Mouse (Mus musculus): ENCODE data around the gene Lrrc36.

The Lrrc36 gene

DNA sequence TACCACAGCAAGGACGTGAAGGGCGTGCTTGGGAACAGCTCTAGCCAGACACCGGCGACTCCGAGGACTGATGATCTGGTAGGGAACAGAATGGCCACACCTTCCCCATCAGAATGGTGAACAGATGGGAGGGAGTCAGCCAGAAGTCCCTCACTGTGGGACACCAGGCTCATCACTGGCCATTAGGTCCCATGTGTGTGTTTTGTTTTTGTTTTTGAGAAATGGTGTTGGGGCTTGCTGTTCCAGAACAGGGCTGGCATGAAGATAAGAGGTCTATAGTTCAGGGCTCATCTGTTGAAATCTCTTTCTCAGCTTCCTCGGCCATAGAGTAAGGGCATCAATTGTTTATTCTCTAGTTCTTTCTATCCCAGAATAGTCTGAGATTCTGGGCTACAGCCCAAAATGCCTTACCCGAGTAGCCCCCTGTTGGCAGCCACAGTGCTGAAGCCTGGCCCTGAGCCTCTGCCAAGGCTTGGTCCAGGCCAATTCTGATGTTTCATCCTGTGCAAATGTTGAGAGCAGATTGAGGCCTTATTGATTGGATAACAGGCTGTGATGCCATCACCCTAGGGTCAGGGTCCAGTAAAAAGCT is 53.4 kb downstream of the Lrrc36 start:
- no peak for DNase-seq (ENCODE audit: low read depth, low spot score)

DNA sequence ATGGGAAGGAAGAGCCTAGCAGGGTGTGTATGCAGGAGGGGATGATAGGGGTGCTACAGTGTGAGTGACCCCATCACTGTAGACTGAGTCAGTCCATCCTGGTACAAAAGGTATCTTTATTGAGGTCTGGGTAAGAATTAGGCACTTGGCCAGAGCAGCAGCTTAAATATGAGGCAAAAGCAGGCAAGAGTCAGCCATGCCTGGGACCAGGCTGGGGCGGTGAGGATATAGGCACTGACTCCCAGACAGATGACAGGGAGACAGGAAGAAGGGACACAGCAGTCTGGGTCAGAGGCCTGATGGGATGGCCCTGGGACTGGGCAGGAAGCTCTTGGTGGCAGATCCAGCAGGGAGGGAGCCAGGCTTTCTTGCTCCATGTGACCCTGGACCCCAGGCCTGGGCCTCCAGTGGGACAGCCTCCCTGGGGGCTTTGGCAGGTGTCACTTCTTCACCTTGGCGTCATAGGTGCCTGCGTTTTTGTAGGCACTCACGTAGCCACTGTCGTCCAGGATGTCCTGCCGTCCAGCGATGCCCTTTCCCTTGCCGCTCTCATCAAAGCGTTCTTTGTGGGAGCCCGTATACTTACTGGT is 54.1 kb downstream of the Lrrc36 start:
- no peak for DNase-seq (ENCODE audit: low read depth, low spot score)

DNA sequence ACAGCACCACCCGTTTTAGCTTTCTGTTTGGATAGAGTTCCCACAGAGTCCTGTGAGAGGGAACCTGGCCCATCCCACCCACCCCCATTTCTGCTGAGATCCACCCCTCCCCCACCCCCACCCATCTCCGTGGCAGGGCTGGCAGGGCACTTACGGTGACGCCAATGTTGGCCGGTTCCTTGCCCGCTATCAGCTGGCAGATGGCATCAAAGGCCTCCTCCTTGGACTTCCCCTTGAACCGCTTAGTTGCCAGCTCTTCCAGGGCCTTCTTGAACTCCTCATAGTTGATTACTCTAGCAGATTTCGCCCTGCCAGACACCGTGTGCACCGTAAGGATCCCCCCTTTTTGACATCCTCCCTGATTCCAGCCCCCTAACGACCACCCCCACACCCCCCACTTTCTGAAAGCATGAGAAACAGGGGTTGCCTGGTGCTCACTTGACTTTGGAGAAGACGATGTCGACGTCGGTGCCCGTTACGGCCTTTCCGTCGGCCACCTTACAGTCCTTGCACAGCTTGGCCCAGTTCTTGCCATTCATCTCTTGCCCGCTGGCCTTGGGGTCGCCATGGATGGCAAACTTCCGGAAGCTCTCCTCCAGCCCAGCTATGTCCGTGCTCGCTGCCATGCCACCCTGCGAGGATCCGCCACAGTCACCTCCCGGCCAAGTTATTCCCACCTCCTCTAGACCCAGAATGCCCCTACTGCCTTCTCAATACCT is 54.8 kb downstream of the Lrrc36 start:
- no peak for DNase-seq (ENCODE audit: low read depth, low spot score)

DNA sequence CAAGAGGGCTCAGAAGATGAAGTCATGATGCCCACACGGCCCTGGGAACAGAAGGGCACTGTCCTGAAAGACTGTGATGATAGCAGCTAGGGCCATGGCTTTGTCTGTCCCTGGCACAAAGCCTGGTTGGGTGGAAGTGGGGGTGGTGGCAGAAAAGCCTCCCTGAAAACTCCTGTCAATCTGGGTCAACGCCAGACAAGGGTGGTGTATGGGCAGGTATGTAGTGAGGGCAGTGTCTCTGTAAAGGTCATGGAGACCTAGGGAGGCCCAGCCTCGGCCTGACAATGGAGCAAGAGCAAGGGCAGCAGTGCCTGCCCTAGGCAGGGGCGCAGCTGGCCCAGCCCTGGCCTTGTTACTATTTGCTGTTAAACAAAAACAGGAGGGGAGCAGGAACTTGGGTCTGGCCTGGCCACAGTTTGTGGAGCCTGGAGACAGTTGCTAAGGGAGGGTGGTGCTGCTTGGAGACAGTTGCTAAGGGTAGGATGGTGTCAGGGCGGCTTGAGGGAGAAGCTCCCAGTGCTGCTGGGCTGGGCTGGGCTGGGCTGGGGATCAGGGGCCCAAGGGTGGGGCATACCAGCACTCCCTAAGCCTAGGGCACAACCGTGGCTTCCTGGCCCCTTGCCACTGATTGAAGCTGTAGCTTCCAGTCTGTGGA is 55.8 kb downstream of the Lrrc36 start:
- peak; percentile 76 for DNase-seq (ENCODE audit: low read depth, low spot score)

DNA sequence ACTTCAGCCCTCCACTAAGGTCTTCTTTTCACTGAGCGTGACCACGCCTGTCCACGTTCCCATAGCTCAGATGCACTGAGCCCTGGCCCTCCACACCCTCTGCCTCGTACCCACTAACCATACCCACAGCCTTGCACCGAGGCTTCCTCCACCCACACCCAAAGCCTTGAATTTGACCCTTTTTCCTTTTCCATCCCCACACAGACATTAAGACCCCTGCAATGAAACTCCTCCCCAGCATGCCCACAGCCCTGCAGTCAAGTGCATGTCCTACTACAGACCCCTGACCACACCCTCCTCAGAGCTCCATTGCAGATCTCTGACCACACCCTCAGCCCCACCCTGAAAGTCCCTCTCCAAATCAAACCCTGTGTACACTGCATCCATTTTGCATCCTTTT is 56.4 kb downstream of the Lrrc36 start:
- DNase-seq (ENCODE audit: low read depth, low spot score) = no peak

DNA sequence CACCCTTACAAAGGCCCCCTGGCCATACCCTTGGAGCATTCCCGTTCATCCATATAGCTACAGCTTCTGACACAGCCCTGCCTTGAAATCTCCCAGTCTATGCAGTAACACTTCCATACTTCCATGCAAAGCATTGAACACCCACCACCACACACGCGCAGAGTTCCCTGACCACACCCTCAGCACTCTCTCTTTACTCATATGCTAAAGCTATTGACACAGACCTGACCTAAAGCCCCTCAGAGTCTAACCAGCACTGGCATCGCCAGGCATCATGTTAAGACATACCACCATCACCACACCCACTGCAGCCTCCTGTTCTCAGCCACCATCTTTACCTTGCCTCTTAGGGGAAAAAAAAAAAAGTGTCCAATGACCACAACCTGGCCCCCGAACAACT is 56.9 kb downstream of the Lrrc36 start:
- DNase-seq (ENCODE audit: low read depth, low spot score) = no peak

DNA sequence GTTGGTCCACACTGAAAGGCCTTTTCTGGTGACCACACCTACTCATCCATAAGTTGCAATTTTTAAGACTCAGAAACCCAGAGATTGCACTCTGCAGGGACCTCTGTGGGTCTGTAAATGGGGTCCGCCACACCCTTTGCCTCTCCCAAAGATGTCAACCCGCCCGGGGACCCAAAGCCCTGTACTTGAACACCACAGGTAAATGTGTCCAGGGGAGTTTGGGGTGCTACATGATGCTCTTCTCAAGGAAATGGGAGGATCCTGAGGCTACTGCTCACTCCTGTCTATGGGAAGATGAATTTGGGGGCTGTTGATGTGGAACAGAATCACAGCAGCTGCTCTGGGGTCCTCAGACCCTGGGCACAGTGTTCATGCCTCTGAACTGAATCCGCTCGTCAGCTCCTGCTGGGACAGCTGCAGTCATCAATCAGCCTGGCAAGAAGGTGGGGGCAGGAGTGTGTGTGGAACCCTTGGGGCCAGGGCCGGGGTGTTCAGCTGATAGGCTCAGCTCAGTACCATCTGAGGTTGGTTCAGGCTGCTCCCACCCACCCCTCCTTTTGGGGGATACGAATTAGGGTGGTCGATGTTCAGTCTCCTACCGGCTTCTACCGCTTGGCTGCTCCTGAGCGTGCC is 57.4 kb downstream of the Lrrc36 start:
- no peak for DNase-seq (ENCODE audit: low read depth, low spot score)

DNA sequence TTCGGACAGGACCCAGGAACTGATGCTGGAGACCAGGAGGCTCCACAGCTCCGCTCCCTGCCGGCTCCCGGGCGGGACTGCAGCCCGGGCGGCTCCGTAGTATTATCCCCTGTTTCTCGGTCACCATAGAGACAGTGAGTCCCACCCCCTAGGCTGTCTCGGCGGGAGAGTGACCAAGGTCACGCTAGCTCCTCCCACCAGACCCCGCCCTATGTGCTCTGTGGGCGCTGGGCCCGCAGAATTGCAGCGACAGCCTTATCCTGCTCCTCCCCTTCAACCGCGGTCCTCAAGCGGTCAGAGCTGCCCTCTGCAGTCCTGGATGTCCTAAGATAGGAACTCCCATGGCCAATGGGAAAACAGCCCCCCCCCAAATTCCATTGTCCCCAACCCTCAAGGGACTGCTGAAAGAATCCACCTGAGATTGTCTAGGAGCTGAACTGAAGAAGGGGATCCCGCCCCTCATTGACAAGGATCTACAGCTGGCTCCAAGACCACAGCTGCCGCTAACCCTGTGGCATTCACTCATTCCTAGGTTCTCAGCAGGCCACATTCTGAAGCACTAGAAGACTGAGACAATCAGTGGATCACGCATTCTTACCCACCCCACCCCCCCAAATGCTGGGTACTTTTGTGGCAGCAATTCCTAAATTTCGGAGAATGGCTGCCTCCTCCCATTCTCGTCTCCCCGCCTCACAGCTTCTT is 58.1 kb downstream of the Lrrc36 start, which contains the start of gene Tppp3:
Gene Tppp3, minus strand, starts transcription at position 213 of the 702 bp plus-strand sequence.
- peak; percentile 93 for DNase-seq (ENCODE audit: low read depth, low spot score)

DNA sequence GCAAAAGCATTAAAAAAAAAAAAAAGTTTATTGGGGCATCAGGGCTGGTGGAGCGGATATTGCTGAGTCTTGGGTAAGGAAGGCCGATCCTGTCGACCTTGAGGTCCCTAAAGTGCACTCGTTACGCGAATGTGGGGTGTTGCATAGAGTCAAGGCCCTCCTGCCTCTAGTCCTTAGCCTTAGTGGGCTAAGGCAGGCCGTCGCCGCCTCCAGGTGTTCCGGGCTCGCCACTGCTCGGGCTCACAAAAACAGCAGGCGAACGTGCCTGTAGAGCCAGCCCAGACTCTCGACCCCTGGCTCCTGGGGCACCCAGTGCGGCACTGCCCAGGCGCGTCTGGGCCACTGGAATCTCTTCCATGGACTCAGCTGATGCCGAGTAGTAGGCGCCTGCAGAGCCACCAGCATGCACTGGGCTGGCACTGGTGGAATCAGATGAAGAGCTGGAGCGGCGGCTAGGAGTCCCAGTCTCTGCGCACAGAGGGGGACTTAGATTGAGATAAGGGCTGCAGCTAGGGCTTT is 59.1 kb downstream of the Lrrc36 start:
- no peak for DNase-seq (ENCODE audit: low read depth, low spot score)

DNA sequence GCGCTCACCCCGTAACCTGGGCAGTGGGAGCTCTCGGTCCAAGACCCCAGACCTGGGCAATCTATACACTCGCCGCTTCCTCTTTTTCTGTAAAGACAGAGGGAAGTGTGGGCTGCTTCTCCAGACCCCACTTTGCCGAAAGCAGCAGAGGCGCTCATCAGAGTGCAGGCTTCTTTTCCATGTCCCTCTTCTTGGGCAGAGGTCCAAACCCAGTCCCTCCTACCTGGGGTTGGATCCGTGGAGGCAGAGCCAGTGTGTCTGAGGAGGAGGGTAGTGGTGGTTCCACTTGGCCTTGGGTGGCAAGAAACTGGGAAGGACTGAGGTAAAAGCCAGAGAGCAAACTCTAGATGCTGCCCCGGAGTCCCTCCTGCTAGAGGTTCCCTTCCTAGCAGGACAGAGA is 59.6 kb downstream of the Lrrc36 start:
- no peak for DNase-seq (ENCODE audit: low read depth, low spot score)

DNA sequence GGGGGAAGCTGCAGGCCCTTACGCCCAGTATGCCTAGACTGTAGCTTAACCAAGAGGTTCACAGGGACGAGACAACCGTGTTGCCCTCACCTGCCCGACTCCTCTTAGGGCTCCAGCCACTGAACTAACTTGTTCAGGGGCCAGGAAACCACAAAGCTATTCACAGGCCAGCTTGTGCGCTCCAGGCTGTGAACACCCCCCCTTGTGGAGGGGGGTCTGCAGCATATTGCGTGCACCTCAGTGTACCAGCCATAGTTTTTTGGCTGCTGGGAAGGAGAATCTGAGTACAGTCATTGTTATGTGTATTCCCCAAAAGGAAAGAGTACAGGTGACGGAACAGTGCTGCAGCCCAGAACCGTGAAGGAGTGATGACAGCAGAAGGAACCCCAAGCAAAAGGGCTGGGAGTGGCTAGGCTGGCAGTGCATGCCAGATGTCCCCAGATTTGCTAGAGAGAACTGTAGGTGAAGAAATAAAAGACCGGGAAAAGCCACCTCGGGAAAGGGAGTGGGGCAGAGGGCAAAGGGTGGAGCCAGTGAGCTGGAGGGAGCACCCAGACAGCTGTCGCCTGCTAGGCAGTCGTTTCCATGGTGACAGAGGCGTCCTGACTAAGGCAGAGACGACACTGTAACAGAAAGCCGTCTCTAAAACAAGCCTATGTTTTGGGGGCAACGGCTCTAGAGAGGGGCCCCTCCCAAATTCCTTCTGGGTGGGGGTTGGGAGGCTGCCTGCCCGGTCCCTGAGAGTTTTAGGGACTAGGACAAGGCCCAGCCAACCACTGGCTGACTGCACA is 60.6 kb downstream of the Lrrc36 start:
- peak; percentile 78 for DNase-seq (ENCODE audit: low read depth, low spot score)

DNA sequence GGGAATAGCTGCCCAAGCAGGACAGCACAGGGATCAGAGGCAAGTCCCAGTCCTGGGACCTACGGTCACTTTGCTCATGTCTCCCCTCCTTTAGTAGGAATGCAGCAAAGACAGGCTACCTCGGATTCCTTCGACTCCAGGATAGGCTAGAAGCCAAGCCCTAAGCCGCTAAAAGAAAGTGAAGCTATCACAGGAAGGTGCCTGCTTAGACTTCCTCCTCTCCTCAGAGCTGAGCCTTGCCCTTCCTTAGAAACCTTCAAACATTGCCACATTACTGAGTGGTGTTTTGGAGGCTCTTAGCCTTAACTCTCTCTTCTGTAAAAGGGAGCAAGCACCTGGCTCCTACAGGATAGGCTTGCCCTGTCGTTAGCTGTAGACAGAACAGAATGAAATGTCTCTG is 61.3 kb downstream of the Lrrc36 start:
- no peak for DNase-seq (ENCODE audit: low read depth, low spot score)

DNA sequence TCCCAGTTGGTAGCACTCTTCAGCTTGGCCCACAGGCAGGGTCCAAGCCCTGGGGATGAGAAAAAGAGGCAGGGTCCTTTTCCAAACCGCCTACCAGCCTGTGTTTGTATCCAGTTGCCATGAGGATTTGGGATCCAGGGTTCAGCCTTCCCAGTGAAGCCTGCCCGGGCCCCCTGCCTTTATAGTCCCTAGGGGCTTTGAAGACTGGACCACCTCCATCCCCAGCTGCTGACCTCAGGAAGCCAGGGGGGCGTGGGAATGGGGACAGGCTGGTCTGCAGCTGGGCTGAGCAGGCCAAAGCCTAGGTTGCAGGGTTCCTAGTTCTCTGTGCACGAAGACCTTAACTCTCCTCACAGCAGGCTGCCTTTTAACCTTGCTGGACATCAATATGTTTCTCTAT is 61.9 kb downstream of the Lrrc36 start:
- DNase-seq (ENCODE audit: low read depth, low spot score) = no peak

DNA sequence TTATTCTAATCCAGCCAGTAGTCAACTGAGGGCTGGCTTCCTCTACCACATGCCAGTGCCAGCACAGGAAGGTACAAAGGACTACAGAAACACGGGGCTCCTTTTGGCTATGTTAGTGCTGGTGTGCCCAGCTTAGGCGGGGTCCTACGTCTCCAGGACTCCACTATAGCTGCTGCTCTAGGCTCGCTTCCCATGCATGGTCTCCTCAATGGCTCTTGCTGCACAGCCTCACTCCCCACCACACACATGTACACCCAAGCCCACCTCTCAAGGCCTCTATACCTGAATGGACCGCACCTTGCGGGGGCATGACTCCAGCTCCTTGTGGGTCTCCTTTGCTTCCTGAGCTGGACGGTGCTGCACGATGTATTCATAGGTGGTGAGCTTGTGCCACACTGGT is 62.4 kb downstream of the Lrrc36 start:
- no peak for DNase-seq (ENCODE audit: low read depth, low spot score)

DNA sequence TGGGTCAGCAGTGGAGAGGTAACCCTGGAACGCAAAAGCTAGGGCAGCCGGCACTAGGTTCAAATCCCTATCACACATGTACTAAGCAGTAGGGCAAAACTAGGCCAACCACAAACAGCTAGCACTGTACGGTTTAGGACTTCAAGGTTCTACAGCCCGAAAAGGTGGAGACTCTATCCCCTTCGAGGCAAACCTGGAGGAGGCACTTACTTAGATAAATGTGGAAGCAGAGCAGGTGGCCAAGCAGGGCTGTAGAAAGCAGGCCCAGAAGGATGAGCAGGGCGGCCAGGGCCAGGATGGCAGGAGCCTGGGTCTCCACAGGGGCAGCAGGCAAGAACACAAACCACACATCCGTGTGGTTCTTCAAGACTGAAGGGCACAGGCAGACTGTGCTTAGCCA is 62.8 kb downstream of the Lrrc36 start:
- DNase-seq (ENCODE audit: low read depth, low spot score) = no peak

DNA sequence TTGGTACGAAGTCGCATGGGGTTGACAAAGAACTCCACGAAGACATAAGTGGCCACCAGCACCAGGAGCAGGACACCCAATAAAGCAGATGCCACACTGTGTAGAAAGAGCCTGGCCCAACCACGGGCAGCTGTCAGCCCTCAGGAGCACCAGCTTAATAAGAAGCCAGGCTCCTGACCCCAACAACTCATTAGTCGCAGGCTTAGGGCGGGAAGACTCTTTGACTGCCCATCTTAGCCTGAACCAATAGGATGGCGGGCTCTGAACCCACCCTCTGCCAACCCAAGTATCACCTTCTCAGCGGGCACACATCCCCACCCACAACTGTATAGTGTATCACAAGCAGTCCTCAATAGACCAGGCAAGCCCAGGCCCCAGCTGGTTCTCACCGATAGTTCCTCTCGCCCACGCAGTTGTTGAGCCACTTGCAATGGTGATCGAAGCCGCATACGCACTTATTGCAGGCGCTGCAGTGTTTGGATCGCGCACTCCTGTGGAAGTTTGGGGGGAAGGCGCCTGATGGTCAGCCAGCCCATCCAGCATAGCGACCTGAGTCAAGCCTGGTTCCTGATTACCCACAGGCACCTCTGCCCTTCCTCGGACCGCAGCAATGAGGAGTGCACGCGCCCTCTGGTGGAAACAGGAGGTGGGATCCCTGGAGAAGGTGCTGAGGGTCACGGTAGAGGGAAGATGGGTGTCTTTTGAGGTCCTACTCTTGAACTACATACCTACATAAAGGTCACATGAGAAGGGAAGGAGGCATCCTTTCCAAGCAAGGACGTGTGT is 63.5 kb downstream of the Lrrc36 start:
- peak; percentile 75 for DNase-seq (ENCODE audit: low read depth, low spot score)

DNA sequence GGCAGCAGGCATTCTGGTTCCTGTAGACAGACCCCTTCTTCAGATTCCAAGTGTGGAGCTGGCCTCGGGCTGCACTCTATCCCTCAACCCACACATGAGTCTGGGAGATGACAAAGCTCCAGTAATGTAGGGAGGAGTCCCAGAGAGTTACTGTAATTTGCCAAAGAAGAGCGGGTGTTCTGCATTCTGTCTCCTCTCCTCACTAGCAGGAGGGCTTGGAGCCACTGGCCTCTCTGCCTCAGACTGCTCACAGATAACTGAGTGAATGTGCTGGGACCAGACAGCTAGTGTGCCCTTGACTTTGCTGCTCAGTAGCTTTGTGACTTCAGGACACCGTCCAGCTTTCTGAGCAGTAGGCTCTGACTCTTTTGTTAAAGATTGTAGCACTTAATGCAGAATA is 64.4 kb downstream of the Lrrc36 start:
- DNase-seq (ENCODE audit: low read depth, low spot score) = no peak

DNA sequence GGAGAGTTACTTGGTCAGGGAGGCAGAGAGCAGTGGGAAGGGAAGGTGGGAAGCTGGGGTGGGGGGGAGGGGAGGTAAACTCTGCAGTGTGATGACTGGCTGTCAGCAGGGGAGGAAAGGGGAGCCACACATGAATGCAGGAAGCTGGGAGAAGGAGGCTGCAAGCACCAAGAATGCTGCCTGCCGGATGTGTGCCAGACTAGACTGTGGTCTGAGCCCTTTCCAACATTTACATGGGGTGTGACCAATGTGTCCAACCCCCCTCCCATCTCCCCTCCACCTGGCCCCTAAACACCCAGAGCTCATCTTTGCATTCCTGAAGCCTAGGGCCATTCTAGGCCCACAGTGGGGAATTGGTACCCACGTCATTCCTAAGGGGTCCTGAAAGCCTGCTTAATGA is 67.6 kb downstream of the Lrrc36 start:
- DNase-seq (ENCODE audit: low read depth, low spot score) = peak; percentile 83

DNA sequence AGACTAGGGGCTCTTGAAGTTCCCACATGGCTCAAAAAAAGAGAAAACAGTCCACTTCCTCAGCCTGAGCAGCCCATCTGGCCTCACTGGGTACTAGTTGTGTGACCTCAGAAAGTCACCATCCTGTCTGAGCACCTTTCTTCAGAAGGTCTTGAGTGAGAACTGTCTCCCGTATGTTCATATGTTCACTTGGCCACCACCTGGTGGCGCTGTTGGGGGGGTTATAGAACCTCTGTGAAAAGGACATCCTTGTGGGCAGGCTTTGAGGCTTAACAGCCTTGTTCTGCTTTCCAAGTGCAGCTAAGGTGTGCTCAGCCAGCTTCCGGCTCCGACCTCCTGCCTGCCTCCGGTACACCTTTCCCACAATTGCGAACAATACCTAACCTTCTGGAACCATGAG is 68.1 kb downstream of the Lrrc36 start:
- DNase-seq (ENCODE audit: low read depth, low spot score) = peak; percentile 90

DNA sequence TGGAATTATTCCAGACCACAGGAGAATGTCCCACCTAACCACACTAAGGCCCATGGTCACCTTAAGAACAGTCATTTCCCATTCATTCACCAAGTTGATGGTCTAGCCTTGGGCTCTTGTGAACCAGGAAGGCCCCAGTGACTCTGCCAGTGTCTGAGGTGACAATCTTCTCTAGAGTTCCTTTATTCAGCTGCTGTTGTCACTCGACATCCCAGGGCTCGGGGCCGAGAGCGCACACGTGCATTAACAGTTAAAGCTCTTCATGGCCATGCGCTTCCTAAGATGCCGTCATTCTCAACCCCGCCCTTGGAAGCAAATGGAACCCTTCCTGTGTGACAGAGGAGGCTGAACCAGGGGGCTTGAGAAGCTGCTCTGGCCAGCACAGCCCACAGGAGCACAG is 68.8 kb downstream of the Lrrc36 start:
- DNase-seq (ENCODE audit: low read depth, low spot score) = no peak
